Mouse (Mus musculus): ENCODE results near the gene Trappc13. TPM values are rescaled to one million over a fixed set of nuclear protein-coding genes. Genes with fewer than 3 reads are reported as not detected.

Trappc13 gene
- polyA plus RNA-seq, 1 experiment from 2014 or later = 52.7 TPM

GRCm38 (mm10) chr13:104113782-104114181, 64.5 kb downstream of the Trappc13 start:
- ATAC-seq (ENCODE audit: insufficient number of reproducible peaks, low FRiP score) = no peak
- WGBS = 94% methylated on average over 4 of the region's 4 CpGs
- no peak overlapping the region for H3K9ac ChIP-seq
- H3K9me3 ChIP-seq (replicated peaks) = 0 out of 2 replicates have a peak, but pooled peaks cover 3% of the 10 kb centered on the region
- no peak overlapping the region for H3K27ac ChIP-seq (ENCODE audit: poor library complexity, severe bottlenecking)
- H3K4me2 ChIP-seq = no peak overlapping the region
- H3K27me3 ChIP-seq (replicated peaks) = no peaks in the 10 kb centered on the region; the same call in 1 of the 2 replicates
- peaks cover 9% of the 10 kb centered on the region for H3K4me1 ChIP-seq (replicated peaks)
- H3K36me3 ChIP-seq = peaks cover 2% of the 10 kb centered on the region; the same call in 1 of the 2 replicates
- no peak overlapping the region for H3K4me3 ChIP-seq

- 0 out of 2 replicates have a peak, but pooled peaks cover 3% of the 10 kb centered on the region for H3K9me3 ChIP-seq (replicated peaks)
- WGBS = 41% methylated on average over 12 of the region's 12 CpGs
- H3K36me3 ChIP-seq = no peaks in the 10 kb centered on the region
- no peaks in the 10 kb centered on the region; the same call in 1 of the 2 replicates for H3K27me3 ChIP-seq (replicated peaks)
- peak overlapping the region; percentile 29; the same call in 1 of the 2 replicates for H3K4me2 ChIP-seq
- no peak for ATAC-seq (ENCODE audit: insufficient number of reproducible peaks, low FRiP score)
- peaks cover 9% of the 10 kb centered on the region for H3K4me1 ChIP-seq (replicated peaks)
- H3K9ac ChIP-seq = no peak overlapping the region
- H3K4me3 ChIP-seq = no peak overlapping the region
- H3K27ac ChIP-seq (ENCODE audit: poor library complexity, severe bottlenecking) = no peak overlapping the region
These were observed 65.9 kb downstream of the Trappc13 start for GRCm38 (mm10) chr13:104112266-104112900.

- Histone ChIP-seq H3K4me1 (replicated peaks) (peaks cover 9% of the 10 kb centered on the region), H3K4me3 (peak overlapping the region; percentile 93), H3K27me3 (replicated peaks) (no peaks in the 10 kb centered on the region; the same call in 1 of the 2 replicates), H3K27ac (ENCODE audit: poor library complexity, severe bottlenecking) (no peak overlapping the region), H3K36me3 (no peaks in the 10 kb centered on the region), H3K4me2 (peak overlapping the region; percentile 97), H3K9me3 (replicated peaks) (0 out of 2 replicates have a peak, but pooled peaks cover 3% of the 10 kb centered on the region), H3K9ac (no peak overlapping the region)
- 50% methylated on average over 7 of the region's 7 CpGs for WGBS
- no peak for ATAC-seq (ENCODE audit: insufficient number of reproducible peaks, low FRiP score)
These were observed 67.7 kb downstream of the Trappc13 start for GRCm38 (mm10) chr13:104110526-104110925.

- ATAC-seq (ENCODE audit: insufficient number of reproducible peaks, low FRiP score) = peak; percentile 56
- WGBS = 3% methylated on average over 38 of the region's 38 CpGs
- Histone ChIP-seq H3K9ac (peak overlapping the region; percentile 84), H3K4me2 (peak overlapping the region; percentile 97), H3K4me3 (peak overlapping the region; percentile 93), H3K27me3 (replicated peaks) (no peaks in the 10 kb centered on the region; the same call in 1 of the 2 replicates), H3K27ac (ENCODE audit: poor library complexity, severe bottlenecking) (no peak overlapping the region; the same call in 1 of the 2 replicates), H3K9me3 (replicated peaks) (0 out of 2 replicates have a peak, but pooled peaks cover 3% of the 10 kb centered on the region), H3K4me1 (replicated peaks) (peaks cover 9% of the 10 kb centered on the region), H3K36me3 (no peaks in the 10 kb centered on the region)
These were observed 68.3 kb downstream of the Trappc13 start for GRCm38 (mm10) chr13:104109816-104110521.

- WGBS = under 1% methylated on average over 42 of the region's 44 CpGs
- peak within 1 kb of the TSS; percentile 93 for H3K4me3 ChIP-seq
- H3K9me3 ChIP-seq (replicated peaks) = peaks cover 7% of the 10 kb centered on the region; the same call in 1 of the 2 replicates
- peaks cover 9% of the 10 kb centered on the region for H3K4me1 ChIP-seq (replicated peaks)
- peaks cover 5% of the 10 kb centered on the region for H3K36me3 ChIP-seq
- peak within 1 kb of the TSS; percentile 84 for H3K9ac ChIP-seq
- ATAC-seq (ENCODE audit: insufficient number of reproducible peaks, low FRiP score) = peak; percentile 98
- H3K4me2 ChIP-seq = peak within 1 kb of the TSS; percentile 97
- no peaks in the 10 kb centered on the region for H3K27me3 ChIP-seq (replicated peaks)
- peak within 1 kb of the TSS; percentile 50 for H3K27ac ChIP-seq (ENCODE audit: poor library complexity, severe bottlenecking)
These were observed 68.9 kb downstream of the Trappc13 start, which contains the start of the genes Nln and Sgtb for GRCm38 (mm10) chr13:104109288-104109815. TSS of gene Nln (minus strand) at chr13:104109614. TSS of gene Sgtb (plus strand) at chr13:104109741.

GRCm38 (mm10) chr13:104108651-104109287, 69.5 kb downstream of the Trappc13 start:
- Histone ChIP-seq H3K4me3 (peak overlapping the region; percentile 93), H3K27me3 (replicated peaks) (no peaks in the 10 kb centered on the region), H3K4me2 (peak overlapping the region; percentile 97), H3K9ac (peak overlapping the region; percentile 77), H3K4me1 (replicated peaks) (peaks cover 9% of the 10 kb centered on the region), H3K36me3 (peaks cover 11% of the 10 kb centered on the region), H3K9me3 (replicated peaks) (peaks cover 6% of the 10 kb centered on the region; the same call in 1 of the 2 replicates), H3K27ac (ENCODE audit: poor library complexity, severe bottlenecking) (peak overlapping the region; percentile 50)
- ATAC-seq (ENCODE audit: insufficient number of reproducible peaks, low FRiP score) = peak; percentile 12
- WGBS = 2% methylated on average over 24 of the region's 24 CpGs

GRCm38 (mm10) chr13:104101606-104102235, 76.5 kb downstream of the Trappc13 start:
- Histone ChIP-seq H3K4me2 (no peak overlapping the region), H3K9ac (no peak overlapping the region), H3K36me3 (peaks cover 12% of the 10 kb centered on the region), H3K4me1 (replicated peaks) (peaks cover 11% of the 10 kb centered on the region), H3K4me3 (no peak overlapping the region), H3K9me3 (replicated peaks) (peaks cover 5% of the 10 kb centered on the region; the same call in 1 of the 2 replicates), H3K27ac (ENCODE audit: poor library complexity, severe bottlenecking) (no peak overlapping the region), H3K27me3 (replicated peaks) (no peaks in the 10 kb centered on the region)
- WGBS = 79% methylated on average over 5 of the region's 5 CpGs
- 0 out of 2 replicates have a peak, but pooled peaks have one; percentile 25 for ATAC-seq (ENCODE audit: insufficient number of reproducible peaks, low FRiP score)

GRCm38 (mm10) chr13:104100416-104100815, 77.9 kb downstream of the Trappc13 start:
- Histone ChIP-seq H3K36me3 (peaks cover 12% of the 10 kb centered on the region), H3K27me3 (replicated peaks) (no peaks in the 10 kb centered on the region), H3K9me3 (replicated peaks) (peaks cover 5% of the 10 kb centered on the region; the same call in 1 of the 2 replicates), H3K4me1 (replicated peaks) (peaks cover 24% of the 10 kb centered on the region), H3K9ac (no peak overlapping the region), H3K4me3 (no peak overlapping the region), H3K4me2 (no peak overlapping the region), H3K27ac (ENCODE audit: poor library complexity, severe bottlenecking) (no peak overlapping the region)
- no peak for ATAC-seq (ENCODE audit: insufficient number of reproducible peaks, low FRiP score)
- WGBS = 83% methylated on average over 4 of the region's 4 CpGs

- WGBS = 53% methylated on average over 7 of the region's 7 CpGs
- Histone ChIP-seq H3K4me3 (no peak overlapping the region), H3K4me2 (peak overlapping the region; percentile 13; the same call in 1 of the 2 replicates), H3K9ac (no peak overlapping the region), H3K27ac (ENCODE audit: poor library complexity, severe bottlenecking) (no peak overlapping the region; the same call in 1 of the 2 replicates), H3K27me3 (replicated peaks) (no peaks in the 10 kb centered on the region), H3K9me3 (replicated peaks) (no peaks in the 10 kb centered on the region), H3K36me3 (no peaks in the 10 kb centered on the region), H3K4me1 (replicated peaks) (peaks cover 35% of the 10 kb centered on the region)
- ATAC-seq (ENCODE audit: insufficient number of reproducible peaks, low FRiP score) = no peak
These were observed 81.1 kb downstream of the Trappc13 start for GRCm38 (mm10) chr13:104097190-104097589.

GRCm38 (mm10) chr13:104095955-104096354, 82.3 kb downstream of the Trappc13 start:
- 56% methylated on average over 7 of the region's 7 CpGs for WGBS
- Histone ChIP-seq H3K9ac (no peak overlapping the region), H3K27me3 (replicated peaks) (no peaks in the 10 kb centered on the region), H3K4me1 (replicated peaks) (peaks cover 35% of the 10 kb centered on the region), H3K36me3 (no peaks in the 10 kb centered on the region), H3K9me3 (replicated peaks) (no peaks in the 10 kb centered on the region), H3K4me3 (no peak overlapping the region), H3K4me2 (no peak overlapping the region), H3K27ac (ENCODE audit: poor library complexity, severe bottlenecking) (no peak overlapping the region)
- ATAC-seq (ENCODE audit: insufficient number of reproducible peaks, low FRiP score) = no peak

Data from heart, embryonic 12.5 days (tissue).